Mouse (Mus musculus) B cell, adult 2 months (primary cell): ENCODE results near the gene Hrnr.

Experiments used
- DNase-seq, 2 experiments: peaks; one replicate each; pipeline ENCODE4 v3.0.0; 2022

Gene Hrnr

DNA sequence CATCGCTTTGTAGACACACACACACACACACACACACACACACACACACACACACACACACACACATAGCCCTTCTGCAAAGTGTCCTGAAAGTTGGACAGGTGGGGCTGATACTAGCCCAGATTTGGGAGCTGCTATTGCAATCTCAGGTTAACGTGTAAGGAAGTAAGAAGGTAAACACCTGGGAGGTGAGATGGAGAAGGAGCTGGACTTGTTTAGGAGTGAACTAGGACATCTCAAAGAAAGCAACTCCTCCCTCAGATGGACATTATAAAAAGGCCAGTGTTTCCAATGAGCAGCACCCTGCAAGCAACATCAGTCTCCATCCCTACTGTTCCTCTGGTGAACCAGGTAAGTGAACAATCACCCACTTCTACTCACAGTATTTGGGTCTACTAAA lies at the start of gene Hrnr:
Gene Hrnr, plus strand, starts transcription at position 301 of the 400 bp plus-strand sequence.
- DNase-seq = no peak

GRCm38 (mm10) chr3:93273223-93273622 lies 46.3 kb upstream of the Hrnr start, which contains the start of gene Flg:
Gene Flg (plus strand): TSS chr3:93273523.
- DNase-seq = no peak

DNA sequence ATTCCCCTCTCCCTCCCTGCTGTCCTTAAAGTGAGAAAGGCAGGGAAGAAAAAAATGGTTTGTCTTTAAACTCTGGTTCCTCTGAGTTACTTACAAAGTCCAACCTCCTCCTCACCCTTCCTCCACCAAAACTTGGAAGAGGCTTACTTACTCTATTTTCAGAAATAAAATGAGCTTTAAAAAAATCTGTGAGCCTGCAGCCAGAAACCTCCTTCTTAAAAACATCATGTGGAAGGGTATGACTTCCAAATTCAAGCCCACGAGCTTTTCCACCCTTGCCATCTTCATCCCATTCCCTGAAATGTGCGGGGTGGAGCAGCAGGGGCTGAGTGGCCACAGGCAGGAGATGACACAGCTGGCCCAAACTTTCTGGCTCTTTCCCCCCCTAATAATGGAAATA lies 22.0 kb upstream of the Hrnr start:
- DNase-seq = no peak

- no peak for DNase-seq
Measured at GRCm38 (mm10) chr3:93299832-93300231, 19.7 kb upstream of the Hrnr start.

- DNase-seq = no peak
Measured at GRCm38 (mm10) chr3:93301896-93302295, 17.7 kb upstream of the Hrnr start.

DNA sequence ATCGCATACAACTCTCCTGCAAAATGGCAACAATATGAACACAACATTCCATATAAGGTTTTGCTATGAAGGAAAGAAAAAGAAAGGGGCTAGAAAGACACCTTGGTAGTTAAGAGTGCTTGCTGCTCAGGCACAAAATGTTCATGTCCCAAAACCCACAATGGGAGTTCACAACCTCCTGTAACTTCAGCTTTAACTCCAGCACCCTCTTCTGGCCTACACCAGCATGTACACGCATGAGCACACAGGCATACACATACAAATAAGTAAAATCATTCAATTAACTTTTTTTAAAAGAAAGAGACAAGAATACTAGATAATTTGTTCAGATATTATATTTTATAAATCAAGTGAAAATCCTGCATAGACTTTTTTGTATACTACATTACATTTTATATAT lies 13.4 kb upstream of the Hrnr start:
- DNase-seq = no peak

DNA sequence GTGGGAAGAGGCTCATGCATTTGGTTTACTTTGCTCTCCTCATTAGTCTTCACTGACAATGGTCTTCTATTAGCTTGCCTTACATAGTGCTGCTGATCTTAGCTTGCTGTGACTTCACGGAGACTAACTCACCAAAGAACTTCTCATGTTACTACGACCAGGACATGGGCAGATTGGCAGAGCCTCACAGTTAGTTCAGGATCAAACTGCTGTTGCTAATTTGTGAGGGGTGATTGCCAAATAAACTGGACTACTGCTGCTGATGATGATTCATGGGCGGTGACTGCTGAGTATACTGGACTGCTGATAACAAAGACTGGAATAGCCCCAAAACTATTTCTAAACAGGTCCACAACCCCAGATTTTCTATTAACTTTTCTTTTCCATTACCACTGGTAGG lies 8.2 kb upstream of the Hrnr start:
- DNase-seq = no peak

GRCm38 (mm10) chr3:93314388-93314787 lies 5.2 kb upstream of the Hrnr start:
- DNase-seq = no peak

- no peak for DNase-seq
Measured at GRCm38 (mm10) chr3:93337749-93338148, 18.2 kb downstream of the Hrnr start.

DNA sequence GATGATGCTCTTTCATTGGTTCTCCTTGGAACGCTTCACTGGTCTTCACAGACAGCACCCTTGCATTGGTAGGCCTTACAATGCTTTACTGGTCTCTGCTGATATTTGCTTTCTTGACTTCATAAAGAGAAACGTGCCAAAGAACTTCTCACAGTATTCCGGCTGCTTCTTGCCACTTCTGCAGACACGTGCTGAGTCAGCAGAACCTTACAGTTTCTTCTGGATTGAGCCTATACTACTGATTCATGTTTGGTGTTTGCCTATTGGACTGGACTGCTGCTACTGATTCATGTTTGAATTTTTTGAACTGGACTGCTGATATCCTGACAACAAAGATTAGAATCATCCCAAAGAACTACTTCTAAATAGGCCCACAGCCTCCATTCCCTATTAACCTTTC lies 20.5 kb downstream of the Hrnr start:
- no peak for DNase-seq

GRCm38 (mm10) chr3:93346896-93347295 lies 27.3 kb downstream of the Hrnr start:
- no peak for DNase-seq

- peak; percentile 54 to 57 for DNase-seq
Measured at GRCm38 (mm10) chr3:93360045-93360444, 40.5 kb downstream of the Hrnr start.

DNA sequence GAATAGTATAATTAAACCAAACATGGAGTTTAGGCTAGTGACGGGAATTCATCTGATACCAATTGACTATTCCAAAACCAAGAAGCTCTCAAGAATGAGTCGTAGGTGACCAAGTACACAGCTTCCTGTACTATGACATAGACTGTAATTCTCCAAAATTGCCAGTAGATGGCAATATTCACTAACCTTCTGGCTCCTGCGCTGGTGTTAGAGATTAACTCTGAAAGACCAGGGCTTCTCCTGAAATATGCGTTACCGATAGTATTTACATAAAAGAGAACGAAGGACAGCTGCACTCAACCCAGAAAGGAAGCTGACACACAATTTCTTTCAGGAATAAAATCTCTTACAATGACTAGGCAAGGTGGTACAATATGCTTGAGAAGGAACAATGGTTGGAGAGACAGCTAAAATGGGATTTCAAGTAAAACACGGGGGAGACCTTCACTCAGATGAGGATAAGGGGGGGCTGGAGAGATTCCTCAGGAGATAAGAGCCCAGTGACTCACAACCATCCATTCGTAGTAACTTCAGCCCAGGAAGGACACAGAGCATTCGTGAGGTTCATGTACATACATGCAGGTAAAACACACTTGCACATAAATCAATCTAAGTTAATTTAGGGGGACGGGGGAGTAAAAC lies 42.5 kb downstream of the Hrnr start:
- peak; percentile 12 to 17 for DNase-seq

DNA sequence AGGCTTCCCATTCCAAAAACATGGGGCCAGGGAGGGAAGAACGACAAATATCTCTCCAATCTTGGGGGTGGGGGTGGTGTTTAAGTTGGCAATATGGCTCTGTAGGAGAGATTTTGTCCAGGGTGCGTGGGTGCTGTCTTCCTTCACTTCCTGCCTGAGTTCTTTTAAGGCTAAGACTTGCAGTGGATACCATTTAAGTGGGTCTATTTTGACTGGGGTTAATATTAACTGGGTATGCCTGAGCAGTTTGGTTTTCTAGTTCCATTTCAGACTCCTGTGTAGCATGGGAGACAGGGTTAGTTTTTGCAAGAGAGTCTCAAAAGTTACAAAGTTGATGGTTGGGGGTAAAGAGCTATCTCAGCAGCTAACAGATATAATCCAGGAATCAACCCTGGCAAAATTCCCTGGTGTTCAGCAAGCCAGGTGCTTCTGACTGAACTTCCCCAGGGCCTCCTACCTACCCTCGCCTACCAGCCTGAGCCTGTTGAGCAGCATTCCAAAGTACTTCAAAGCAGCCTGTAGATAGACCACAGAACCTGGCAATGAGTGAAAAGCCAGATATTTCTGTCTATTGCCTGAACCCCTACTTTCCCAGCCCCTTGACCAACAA lies 47.5 kb downstream of the Hrnr start:
- no peak for DNase-seq

DNA sequence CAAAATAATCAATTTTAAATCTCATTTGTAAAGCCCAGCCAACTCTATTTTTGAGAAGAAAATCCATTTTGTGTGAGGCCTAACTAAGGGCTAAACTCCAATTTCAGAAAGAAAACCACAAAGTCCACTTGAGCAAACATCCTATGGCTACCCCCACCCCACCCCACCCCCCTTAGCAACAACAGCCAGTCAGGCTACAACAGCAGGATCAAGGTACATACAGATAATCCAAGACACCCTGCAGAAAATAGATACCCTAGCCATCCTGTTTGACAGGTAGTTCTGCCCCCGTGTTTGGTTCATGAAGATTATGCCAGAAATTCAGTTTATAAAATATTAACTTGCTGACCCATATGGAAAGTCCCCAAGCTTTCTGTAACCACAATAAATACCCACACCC lies 48.6 kb downstream of the Hrnr start:
- no peak for DNase-seq

DNA sequence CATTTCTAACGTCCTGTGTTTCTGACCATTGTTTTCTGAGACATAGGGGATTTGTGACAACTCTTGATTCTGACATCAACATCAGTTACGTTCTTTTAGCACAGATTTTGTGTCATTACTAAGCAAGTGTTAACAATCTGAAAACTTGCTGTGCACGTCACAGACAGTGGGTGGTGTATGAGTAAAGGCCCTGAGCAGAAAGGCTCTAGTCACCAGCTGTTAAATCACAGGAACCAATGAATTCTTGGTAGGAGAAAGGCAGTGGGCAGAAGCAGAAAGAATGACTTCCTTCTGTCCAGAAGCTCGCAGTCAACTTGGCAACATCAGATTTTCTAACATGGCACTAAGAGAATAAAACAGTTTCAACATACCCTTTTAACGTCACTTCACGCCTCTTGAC lies 53.9 kb downstream of the Hrnr start:
- DNase-seq = no peak

DNA sequence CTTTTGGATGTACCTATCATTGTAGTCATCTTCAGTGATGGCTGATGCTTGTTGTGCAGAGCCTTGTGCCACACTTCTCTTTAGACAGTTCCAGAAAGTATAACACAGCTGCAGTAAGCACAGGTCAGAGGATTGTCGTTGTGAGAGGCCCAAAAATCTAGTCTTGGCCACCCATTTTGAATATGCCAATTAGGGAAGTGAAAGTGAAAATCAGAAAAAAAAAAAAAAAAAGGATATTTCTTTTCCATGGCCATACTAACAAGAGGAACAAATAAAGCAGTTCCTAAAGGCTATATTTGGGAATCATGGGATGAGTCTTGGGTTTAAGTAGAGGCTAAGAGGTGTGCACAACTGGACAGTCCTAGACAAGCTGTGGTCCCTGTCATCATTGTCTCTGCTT lies 55.6 kb downstream of the Hrnr start:
- DNase-seq = no peak

DNA sequence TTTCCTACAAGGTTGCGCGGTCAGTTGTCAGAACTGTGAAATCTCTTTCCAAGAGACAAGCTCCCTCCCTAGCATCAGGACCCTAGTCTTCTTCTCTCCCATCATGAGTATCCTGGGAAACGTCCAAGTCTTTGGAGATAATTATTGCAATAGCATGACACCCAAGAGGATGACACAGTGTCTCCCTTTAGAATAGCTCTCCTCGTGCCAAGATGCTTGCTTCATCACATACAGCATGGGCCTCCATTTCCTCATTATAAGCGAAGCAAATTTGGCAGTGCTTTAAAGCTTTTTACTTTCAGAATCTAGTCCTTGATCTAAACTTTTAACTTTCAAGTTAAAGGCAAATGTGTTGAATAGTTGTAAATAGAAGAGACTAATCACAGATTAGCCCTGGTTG lies 56.1 kb downstream of the Hrnr start:
- no peak for DNase-seq

DNA sequence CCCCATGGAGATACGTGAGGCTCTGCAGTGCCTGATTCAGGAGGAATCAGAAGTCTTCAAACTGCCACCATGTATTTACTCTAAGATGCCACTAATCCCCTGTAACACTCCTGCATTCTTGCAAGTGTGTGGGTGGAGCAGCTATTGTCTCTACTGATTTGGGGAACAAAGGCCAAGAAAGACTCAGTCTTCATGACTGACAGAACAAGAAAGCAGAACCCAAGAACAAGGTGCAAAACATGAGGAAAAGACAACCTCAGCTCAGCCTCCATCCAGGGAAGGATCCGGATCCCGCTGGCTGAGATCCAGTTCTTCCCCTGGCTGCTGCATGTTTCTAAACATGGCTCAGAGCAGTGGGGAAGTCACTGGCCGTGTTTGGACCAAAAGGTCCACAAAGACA lies 58.6 kb downstream of the Hrnr start:
- DNase-seq = no peak
